Mouse (Mus musculus) testis, adult 2 months (tissue): ENCODE data around the gene Ubac2. TPM values are rescaled to one million over a fixed set of nuclear protein-coding genes. Genes with fewer than 3 reads are reported as not detected.

ENCODE experiments used
- H3K27ac ChIP-seq: fragments of 200-500 bp; 2 replicates; pipeline ENCODE4 v1.5.1; 2012; ENCODE audit warnings: low read depth, low read length; ENCODE audit not compliant: control insufficient read depth, insufficient read depth
- H3K27me3 ChIP-seq: fragments of 200-500 bp; 2 replicates; pipeline ENCODE4 v1.6.1; 2012; ENCODE audit warnings: mild to moderate bottlenecking, low read length, moderate library complexity; ENCODE audit not compliant: control insufficient read depth, insufficient read depth
- H3K36me3 ChIP-seq: fragments of 200-500 bp; 2 replicates; pipeline ENCODE4 v1.6.1; 2012; ENCODE audit warnings: mild to moderate bottlenecking, low read length; ENCODE audit not compliant: control insufficient read depth, insufficient read depth
- H3K4me1 ChIP-seq: fragments of 200-500 bp; 2 replicates; pipeline ENCODE4 v1.6.1; 2012; ENCODE audit warnings: low read length; ENCODE audit not compliant: control insufficient read depth, insufficient read depth
- H3K4me3 ChIP-seq: fragments of 200-500 bp; 2 replicates; pipeline ENCODE4 v1.5.1; 2012; ENCODE audit warnings: low read depth, mild to moderate bottlenecking, low read length, moderate library complexity, mixed read lengths; ENCODE audit not compliant: control insufficient read depth
- CTCF ChIP-seq: fragments of 200-500 bp; IDR thresholded peaks from 2 replicates; pipeline ENCODE4 v1.5.1; 2012; ENCODE audit warnings: low read depth, mild to moderate bottlenecking, inconsistent platforms, low read length, moderate library complexity; ENCODE audit not compliant: control insufficient read depth, insufficient read depth, insufficient replicate concordance
- POLR2A ChIP-seq: fragments of 200-500 bp; IDR thresholded peaks from 2 replicates; pipeline ENCODE4 v1.6.1; 2012; ENCODE audit warnings: low read depth, mild to moderate bottlenecking, inconsistent platforms, low read length, moderate library complexity; ENCODE audit not compliant: control insufficient read depth
- polyA plus RNA-seq: library from polyadenylated mRNA; depleted of rRNA; stranded (reverse); fragments of >200 nt; gene quantifications from 2 replicates; pipeline ENCODE4 v1.2.3, GENCODE M21; 2012

Ubac2 gene
- polyA plus RNA-seq, 1 experiment, result 107 TPM

- no peaks in the 10 kb centered on the region for H3K4me1 ChIP-seq
Observed at GRCm38 (mm10) chr14:121895316-121895715, 16.9 kb downstream of the Ubac2 start.

DNA sequence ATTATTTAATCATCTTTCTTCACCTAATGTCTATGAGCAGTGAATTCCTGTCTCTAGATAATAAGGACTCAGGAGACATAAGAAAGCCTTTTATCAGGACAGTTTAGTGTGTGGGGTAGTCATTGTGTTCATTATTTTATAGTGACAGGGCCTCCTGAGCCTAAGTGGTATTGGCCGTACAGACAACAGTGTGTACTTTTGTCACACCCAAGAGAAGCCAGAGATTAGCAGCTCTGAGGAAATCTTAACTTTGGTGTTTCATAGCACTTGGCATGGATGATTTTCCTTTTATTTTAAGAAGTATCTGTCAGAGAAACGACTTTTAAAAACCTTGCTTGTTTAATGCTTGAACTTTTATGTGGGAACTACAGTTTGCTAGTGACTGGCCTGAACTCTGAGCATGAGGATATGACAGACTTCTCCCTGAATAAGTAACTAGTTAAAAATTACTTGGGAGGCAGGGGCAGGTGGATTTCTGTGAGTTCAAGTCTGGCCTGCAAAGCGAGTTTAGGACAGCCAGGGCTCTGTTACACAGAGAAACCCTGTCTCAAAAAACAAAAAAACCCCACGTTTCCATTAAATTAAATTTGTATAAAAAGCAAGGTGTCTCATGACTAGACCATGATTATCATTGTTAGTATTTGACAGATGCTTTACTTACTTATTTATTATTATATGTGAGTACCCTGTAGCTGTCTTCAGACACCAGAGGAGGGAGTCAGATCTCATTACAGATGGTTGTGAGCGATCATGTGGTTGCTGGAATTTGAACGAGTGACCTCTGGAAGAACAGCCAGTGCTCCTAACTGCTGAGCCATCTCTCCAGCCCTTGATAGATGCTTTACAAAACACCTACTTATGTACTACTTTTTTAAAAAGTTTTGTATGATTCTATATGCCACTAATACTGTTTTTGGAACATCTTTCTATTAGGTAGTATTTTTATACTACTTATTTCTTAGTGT lies 18.0 kb downstream of the Ubac2 start:
- H3K36me3 ChIP-seq, result no peaks in the 10 kb centered on the region
- H3K4me1 ChIP-seq, result no peaks in the 10 kb centered on the region
- no peaks in the 10 kb centered on the region for H3K27me3 ChIP-seq
- H3K27ac ChIP-seq, result no peak overlapping the region
- TF ChIP-seq CTCF, result no peak
- TF ChIP-seq POLR2A, result no peak
- no peak overlapping the region for H3K4me3 ChIP-seq

More at GRCm38 (mm10) chr14:121895316-121895715, 16.9 kb downstream of the Ubac2 start:
- H3K27me3 ChIP-seq, result no peaks in the 10 kb centered on the region
- H3K36me3 ChIP-seq, result no peaks in the 10 kb centered on the region
- H3K27ac ChIP-seq, result no peak overlapping the region
- TF ChIP-seq POLR2A, result no peak
- TF ChIP-seq CTCF, result no peak
- H3K4me3 ChIP-seq, result no peak overlapping the region

- no peaks in the 10 kb centered on the region for H3K4me1 ChIP-seq
- H3K27me3 ChIP-seq, result no peaks in the 10 kb centered on the region
- H3K36me3 ChIP-seq, result no peaks in the 10 kb centered on the region
- no peak overlapping the region for H3K27ac ChIP-seq
- no peak for TF ChIP-seq CTCF
- TF ChIP-seq POLR2A, result no peak
- H3K4me3 ChIP-seq, result no peak overlapping the region
Observed at GRCm38 (mm10) chr14:121897773-121898172, 19.4 kb downstream of the Ubac2 start.

DNA sequence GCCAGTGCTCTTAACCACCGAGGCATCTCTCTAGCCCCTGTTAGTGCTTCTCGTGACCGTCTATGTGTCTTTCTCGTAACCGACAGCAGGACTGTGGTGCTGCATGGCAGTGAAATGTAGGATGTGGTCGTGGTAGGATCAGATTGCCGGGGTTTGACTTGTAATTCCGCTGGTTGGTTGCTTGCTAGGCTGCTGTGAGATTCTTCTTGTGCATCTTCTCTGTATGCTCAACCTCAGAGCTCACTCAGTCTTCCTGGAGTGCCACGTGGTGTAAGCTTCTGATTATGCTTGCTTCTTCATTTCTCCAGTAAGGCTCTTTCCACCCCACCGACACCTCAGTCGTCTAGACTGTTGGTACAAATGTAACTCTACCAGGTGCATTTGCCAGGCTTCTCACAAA lies 20.1 kb downstream of the Ubac2 start:
- Histone ChIP-seq H3K27me3 (no peaks in the 10 kb centered on the region), H3K36me3 (no peaks in the 10 kb centered on the region), H3K27ac (no peak overlapping the region), H3K4me3 (no peak overlapping the region), H3K4me1 (peaks cover 5% of the 10 kb centered on the region)
- no peak for TF ChIP-seq CTCF
- no peak for TF ChIP-seq POLR2A

DNA sequence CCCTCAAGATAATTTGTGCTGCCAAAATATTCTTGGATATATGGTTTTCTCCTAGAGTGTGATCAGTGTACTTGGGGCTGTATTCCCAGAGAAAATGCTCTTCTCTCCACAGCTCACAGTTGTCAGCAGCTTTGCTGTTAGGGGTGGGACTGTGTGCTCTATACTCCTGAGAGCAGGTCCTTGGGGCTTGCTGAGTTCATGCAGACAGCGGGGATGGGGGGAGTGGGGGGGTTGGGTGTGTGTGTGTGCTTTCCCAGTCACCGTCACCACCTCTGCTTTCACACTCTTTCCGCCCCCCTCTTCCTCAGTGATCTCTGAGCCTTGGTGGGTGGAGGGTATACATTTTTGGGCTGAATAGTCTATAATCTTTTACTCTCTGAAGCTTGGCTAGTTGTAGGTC lies 20.7 kb downstream of the Ubac2 start:
- TF ChIP-seq CTCF (no peak), POLR2A (no peak)
- no peak overlapping the region for H3K27ac ChIP-seq
- no peak overlapping the region for H3K4me3 ChIP-seq
- H3K27me3 ChIP-seq, result no peaks in the 10 kb centered on the region
- H3K4me1 ChIP-seq, result peaks cover 5% of the 10 kb centered on the region
- no peaks in the 10 kb centered on the region for H3K36me3 ChIP-seq

- Histone ChIP-seq H3K4me1 (peaks cover 5% of the 10 kb centered on the region), H3K36me3 (no peaks in the 10 kb centered on the region; the same call in 1 of the 2 replicates), H3K27ac (no peak overlapping the region), H3K27me3 (no peaks in the 10 kb centered on the region), H3K4me3 (no peak overlapping the region)
- no peak for TF ChIP-seq CTCF
- TF ChIP-seq POLR2A, result no peak
Observed at GRCm38 (mm10) chr14:121901511-121901910, 23.1 kb downstream of the Ubac2 start.

- no peak overlapping the region for H3K4me3 ChIP-seq
- H3K4me1 ChIP-seq, result peaks cover 5% of the 10 kb centered on the region
- no peak for TF ChIP-seq CTCF
- no peak for TF ChIP-seq POLR2A
- no peak overlapping the region for H3K27ac ChIP-seq
- H3K27me3 ChIP-seq, result no peaks in the 10 kb centered on the region
- H3K36me3 ChIP-seq, result no peaks in the 10 kb centered on the region; the same call in 1 of the 2 replicates
Observed at GRCm38 (mm10) chr14:121903381-121903876, 25.0 kb downstream of the Ubac2 start.
